Comparison of ENCODE assay signal across 23 mouse cellular contexts in the genomic region with DNA sequence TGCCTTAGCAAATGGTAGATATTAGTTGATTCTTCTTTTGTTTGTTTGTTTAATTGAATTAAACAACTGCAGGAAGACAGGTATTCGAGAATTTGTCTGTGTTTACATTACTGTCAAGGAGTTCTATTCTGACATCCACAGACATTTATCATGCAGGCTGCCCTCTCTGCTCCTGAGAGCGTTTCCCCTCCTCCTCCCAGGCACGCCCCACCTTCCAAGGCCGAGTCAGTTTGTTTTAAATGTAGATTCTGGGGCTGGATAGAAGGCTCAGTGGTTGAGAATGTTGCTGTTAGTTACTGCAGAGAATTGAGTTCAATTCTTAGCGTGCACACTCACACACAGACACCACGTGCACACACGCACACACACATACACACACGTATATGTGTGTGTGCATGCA. TPM values are rescaled to one million over a fixed set of nuclear protein-coding genes. Genes with fewer than 3 reads are reported as not detected.
DNase-seq lines count a peak whose midpoint lies in the region; ATAC-seq and TF ChIP-seq lines count a peak whose summit lies in the region.
"Had no signal": no experiment of that assay in that cellular context is flagged by ENCODE, and none has a peak within 500 bp of the region (broad histone marks: within the 10 kb centered on the region; RNA-seq: fewer than 3 reads in every experiment).

No protein-coding gene starts in this region.

- no peaks in the 10 kb centered on the region for H3K27me3 ChIP-seq in heart, embryonic 11.5 days (ENCODE audit: control insufficient read depth, insufficient read depth, low read length)
- no peaks in the 10 kb centered on the region for H3K27me3 ChIP-seq in heart, embryonic 12.5 days (replicated peaks)
- no peaks in the 10 kb centered on the region for H3K27me3 ChIP-seq in stomach, postnatal 0 days (ENCODE audit: control insufficient read depth, insufficient read depth, low read length)

- no peak overlapping the region for H3K9ac ChIP-seq in heart, embryonic 11.5 days (ENCODE audit: low read depth, low read length)
- H3K9ac ChIP-seq in heart, embryonic 12.5 days, result no peak overlapping the region
- no peak overlapping the region for H3K9ac ChIP-seq in ES-E14 (ENCODE audit: insufficient read depth, low read depth, low read length, poor library complexity, severe bottlenecking)
- H3K9ac ChIP-seq in stomach, postnatal 0 days (ENCODE audit: low read length), result no peak overlapping the region
- H3K9ac ChIP-seq: forebrain, postnatal 0 days; hindbrain, embryonic 14.5 days had no signal

- in situ Hi-C loops in ES-E14 (cut with MboI; ENCODE audit: low sequenced_read_pairs in 2 of 2, unreplicated experiment in 2 of 2), result no loop called here

- no peak overlapping the region for H3K27ac ChIP-seq in heart, embryonic 11.5 days (ENCODE audit: low read depth, low read length)
- H3K27ac ChIP-seq in heart, embryonic 12.5 days (ENCODE audit: poor library complexity, severe bottlenecking), result no peak overlapping the region
- H3K27ac ChIP-seq in ES-E14 (ENCODE audit: insufficient read depth, low read depth, low read length, poor library complexity, severe bottlenecking), result peak overlapping the region; percentile 79; the same call in 1 of the 2 replicates
- H3K27ac ChIP-seq in stomach, postnatal 0 days (replicated peaks), result no peak overlapping the region
- H3K27ac ChIP-seq: heart, adult 2 months; hindbrain, embryonic 14.5 days; hindbrain, postnatal 0 days had no signal

- TF ChIP-seq CTCF in stomach, postnatal 0 days (IDR thresholded peaks at IDR 0.05; ENCODE audit: low read depth), result no peak

- 24% methylated on average over 8 of the region's 8 CpGs for WGBS in heart, embryonic 11.5 days (ENCODE audit: insufficient replicate concordance)
- WGBS in heart, embryonic 12.5 days, result 22% methylated on average over 8 of the region's 8 CpGs
- 16% methylated on average over 8 of the region's 8 CpGs for WGBS in stomach, postnatal 0 days

- TF ChIP-seq EP300 in stomach, postnatal 0 days (optimal IDR thresholded peaks at IDR 0.05), result no peak

- H3K9me3 ChIP-seq in heart, embryonic 11.5 days (replicated peaks; ENCODE audit: control insufficient read depth, low read length), result no peaks in the 10 kb centered on the region
- H3K9me3 ChIP-seq in heart, embryonic 12.5 days (replicated peaks), result no peaks in the 10 kb centered on the region
- H3K9me3 ChIP-seq in ES-E14 (ENCODE audit: control insufficient read depth, insufficient read depth, low read depth, low read length), result no peaks in the 10 kb centered on the region
- no peaks in the 10 kb centered on the region for H3K9me3 ChIP-seq in stomach, postnatal 0 days (ENCODE audit: control insufficient read depth, low read length)

- H3K4me2 ChIP-seq in heart, embryonic 11.5 days, result peak overlapping the region; percentile 54
- no peak overlapping the region for H3K4me2 ChIP-seq in heart, embryonic 12.5 days
- H3K4me2 ChIP-seq in stomach, postnatal 0 days (replicated peaks; ENCODE audit: low read depth), result no peak overlapping the region
- H3K4me2 ChIP-seq: hindbrain, embryonic 14.5 days had no signal

- H3K4me1 ChIP-seq in heart, embryonic 11.5 days (ENCODE audit: control insufficient read depth, insufficient read depth, low read length), result peaks cover 17% of the 10 kb centered on the region
- peaks cover 14% of the 10 kb centered on the region for H3K4me1 ChIP-seq in heart, embryonic 12.5 days (replicated peaks)
- H3K4me1 ChIP-seq in ES-E14 (ENCODE audit: control insufficient read depth in 2 of 2, insufficient read depth in 2 of 2, low read length in 2 of 2, poor library complexity in 1 of 2), result peaks cover 15 to 33% of the 10 kb centered on the region in 2 experiments; a peak in 3 of 4 replicates
- H3K4me1 ChIP-seq in stomach, postnatal 0 days (replicated peaks; ENCODE audit: control insufficient read depth, insufficient read depth), result no peaks in the 10 kb centered on the region

- DNase-seq in embryo, embryonic 10.5 days (ENCODE audit: low spot score), result peak; percentile 32
- DNase-seq in embryo, embryonic 9.5 days (ENCODE audit: extremely low spot score), result no peak
- DNase-seq in ES-E14 (ENCODE audit: low read depth, low spot score), result no peak
- no peak for DNase-seq in stomach, postnatal 0 days (ENCODE audit: low spot score)
- DNase-seq: adrenal gland, adult 2 months; adrenal gland, postnatal 14 days; cerebellum, adult 11-12 months; cerebellum, adult 8-10 months; cerebellum, postnatal 10 days; cerebellum, postnatal 36 days; forebrain, postnatal 0 days; gastrocnemius, postnatal 36 days; heart, adult 2 months; heart, postnatal 4 days; kidney, adult 18-20 months; kidney, adult 9 months had no signal

- no peaks in the 10 kb centered on the region for H3K36me3 ChIP-seq in heart, embryonic 11.5 days (ENCODE audit: control insufficient read depth, insufficient read depth, low read length)
- H3K36me3 ChIP-seq in heart, embryonic 12.5 days, result no peaks in the 10 kb centered on the region
- H3K36me3 ChIP-seq in ES-E14 (ENCODE audit: control insufficient read depth, insufficient read depth, low read length, poor library complexity, severe bottlenecking), result no peaks in the 10 kb centered on the region
- H3K36me3 ChIP-seq in stomach, postnatal 0 days (ENCODE audit: control insufficient read depth, insufficient read depth, low read length), result no peaks in the 10 kb centered on the region

- no peak overlapping the region for H3K4me3 ChIP-seq in heart, embryonic 11.5 days (ENCODE audit: low read depth, low read length)
- no peak overlapping the region for H3K4me3 ChIP-seq in heart, embryonic 12.5 days
- no peak overlapping the region for H3K4me3 ChIP-seq in ES-E14 (ENCODE audit: insufficient read depth in 1 of 2, low read depth in 1 of 2, low read length in 2 of 2, poor library complexity in 1 of 2, severe bottlenecking in 1 of 2)
- H3K4me3 ChIP-seq in stomach, postnatal 0 days (ENCODE audit: low read depth, low read length), result no peak overlapping the region
- H3K4me3 ChIP-seq: heart, adult 2 months had no signal

- no peak for ATAC-seq in heart, embryonic 11.5 days (replicated peaks; ENCODE audit: insufficient number of reproducible peaks, low FRiP score, low TSS enrichment)
- no peak for ATAC-seq in heart, embryonic 12.5 days (ENCODE audit: insufficient number of reproducible peaks, low FRiP score)
- ATAC-seq in erythroblast, adult 5-6 weeks (replicated peaks; ENCODE audit: low FRiP score, poor library complexity, severe bottlenecking), result no peak
- no peak for ATAC-seq in stomach, postnatal 0 days (ENCODE audit: low FRiP score, low TSS enrichment)
- ATAC-seq: forebrain, embryonic 14.5 days; forebrain, postnatal 0 days; hindbrain, postnatal 0 days; inflammation-experienced regulatory T-cells, adult 6 months had no signal

TF ChIP-seq in ES-E14, 5 proteins besides CTCF, POLR2A, EP300 and RAD21:
- TF ChIP-seq ZNF384 (IDR thresholded peaks at IDR 0.05; ENCODE audit: low read depth, low read length) (no peak), HCFC1 (IDR thresholded peaks at IDR 0.05; ENCODE audit: borderline replicate concordance, insufficient read depth, low read length) (no peak), ZC3H11A (IDR thresholded peaks at IDR 0.05; ENCODE audit: borderline replicate concordance, low read depth, low read length) (no peak), MAFK (IDR thresholded peaks at IDR 0.05; ENCODE audit: insufficient read depth, low read depth, low read length) (no peak), CHD2 (IDR thresholded peaks at IDR 0.05; ENCODE audit: low read depth, low read length) (no peak)

RNA-seq across cellular contexts. Expression of a gene that starts 36.2 kb away (rescaled TPM):
- polyA plus RNA-seq in heart, embryonic 11.5 days (2014; fragmentation: Nextera tagmentation; extraction: Ambion mirVana), result 20.4 and 23.1 TPM in 2 replicates
- 27.8 and 30.4 TPM in 2 replicates for polyA plus RNA-seq in heart, embryonic 12.5 days (2016; fragmentation: Nextera tagmentation; extraction: Ambion mirVana)
- 5.1 and 5.2 TPM in 2 replicates for total RNA-seq in ES-E14 (2012; rRNA removed)
- 0.63 and 0.77 TPM in 2 replicates for total RNA-seq in erythroblast, adult 5-6 weeks (2015; ENCODE audit: low replicate concordance)
- 0.68 and 0.98 TPM in 2 replicates for total RNA-seq in erythroblast, adult 5-6 weeks (2017; ENCODE audit: low replicate concordance)
- polyA plus RNA-seq in stomach, postnatal 0 days (2015; fragmentation: Nextera tagmentation; extraction: Ambion mirVana), result 3.9 and 4.3 TPM in 2 replicates
- polyA plus RNA-seq: inflammation-experienced regulatory T-cells, adult 6 months had no signal
